Mouse (Mus musculus) heart, adult 2 months (tissue): ENCODE results near the gene Npdc1.

ENCODE experiments used
- CTCF ChIP-seq: fragments of 200-600 bp; IDR thresholded peaks from 2 replicates; pipeline ENCODE4 v1.8.1; 2022; ENCODE audit warnings: antibody characterized with exemption, mild to moderate bottlenecking, moderate library complexity
- POLR2A ChIP-seq: fragments of 200-500 bp; IDR thresholded peaks from 2 replicates; pipeline ENCODE4 v1.6.1; 2011; ENCODE audit warnings: mild to moderate bottlenecking, low read depth, low read length, control low read depth; ENCODE audit not compliant: insufficient read depth

DNA sequence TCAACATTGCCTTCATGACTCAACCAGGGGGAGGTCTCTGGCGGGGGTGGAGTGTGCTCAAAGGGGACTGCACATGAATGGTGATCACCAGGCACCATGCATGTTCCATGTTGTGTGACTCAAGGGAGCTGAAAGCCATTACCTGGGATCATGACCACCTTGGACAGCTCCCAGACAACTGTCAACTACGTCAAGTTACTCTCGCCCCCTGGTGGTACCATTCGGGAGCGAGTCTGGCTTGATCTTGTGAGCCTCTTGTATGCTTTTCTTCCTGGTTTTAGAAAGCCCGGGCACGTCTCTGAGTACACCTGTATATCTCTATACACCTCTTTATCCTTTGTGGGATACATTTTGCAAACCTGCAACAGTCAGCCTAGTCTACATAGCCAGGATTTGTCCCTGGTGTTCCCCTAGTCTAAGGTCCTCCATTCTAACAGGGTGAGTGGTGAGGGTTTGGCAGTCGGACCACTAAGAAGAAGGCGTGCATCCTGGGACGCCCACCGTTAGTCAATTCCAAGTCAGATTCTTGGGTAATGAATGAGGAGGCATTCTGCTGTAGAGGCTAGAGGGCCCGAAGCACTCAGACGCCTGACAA is 3.3 kb downstream of the Npdc1 start:
- peak; percentile 72 for TF ChIP-seq CTCF
- TF ChIP-seq POLR2A = no peak
